Mouse (Mus musculus) MEL (cell line): Measurements from ENCODE around the gene Smg1.

Source experiments
- CHD2 ChIP-seq: IDR thresholded peaks from 2 replicates; pipeline ENCODE4 v1.6.1; 2011; ENCODE audit warnings: low read length, improper control_type of control experiment
- CTCF ChIP-seq, 3 experiments: IDR thresholded peaks in 2 of 3; conservative IDR thresholded peaks in 1 of 3; 2 replicates each; pipeline ENCODE4 v1.5.1; 2011 to 2012; ENCODE audit warnings: low read length in 3 of 3, low read depth in 2 of 3, mild to moderate bottlenecking in 2 of 3, improper control_type of control experiment in 1 of 3, inconsistent platforms in 1 of 3, mixed read lengths in 1 of 3, moderate library complexity in 1 of 3; ENCODE audit not compliant: control insufficient read depth in 1 of 3, insufficient read depth in 1 of 3, poor library complexity in 1 of 3, severe bottlenecking in 1 of 3
- NRF1 ChIP-seq: IDR thresholded peaks from 2 replicates; pipeline ENCODE4 v1.6.1; 2014; ENCODE audit warnings: low read depth, mild to moderate bottlenecking, inconsistent platforms, low read length, improper control_type of control experiment, moderate library complexity; ENCODE audit not compliant: poor library complexity, insufficient read depth, severe bottlenecking
- POLR2A ChIP-seq, 2 experiments: IDR thresholded peaks; 2 replicates each; pipeline ENCODE4 v1.6.1; 2011 to 2012; ENCODE audit warnings: low read length in 2 of 2, mild to moderate bottlenecking in 2 of 2, control low read depth in 1 of 2, improper control_type of control experiment in 1 of 2, low read depth in 1 of 2, moderate library complexity in 1 of 2; ENCODE audit not compliant: control insufficient read depth in 1 of 2, insufficient read depth in 1 of 2, poor library complexity in 1 of 2
- SMC3 ChIP-seq: IDR thresholded peaks from 2 replicates; pipeline ENCODE4 v1.6.1; 2011; ENCODE audit warnings: low read depth, low read length, improper control_type of control experiment
- ZKSCAN1 ChIP-seq: IDR thresholded peaks from 2 replicates; pipeline ENCODE4 v1.6.1; 2012; ENCODE audit warnings: low read depth, mild to moderate bottlenecking, inconsistent platforms, low read length, improper control_type of control experiment, moderate library complexity
- ZNF384 ChIP-seq: IDR thresholded peaks from 2 replicates; pipeline ENCODE4 v1.6.1; 2012; ENCODE audit warnings: low read depth, mild to moderate bottlenecking, inconsistent platforms, low read length, improper control_type of control experiment

GRCm38 (mm10) chr7:118179782-118180181, 63.7 kb downstream of the Smg1 start:
- no peak for TF ChIP-seq ZNF384
- TF ChIP-seq CHD2: no peak
- TF ChIP-seq CTCF (IDR thresholded peaks at IDR 0.05 in 2 of 3, conservative IDR thresholded peaks at IDR 0.05 in 1 of 3; ENCODE audit: control insufficient read depth in 1 of 3, insufficient read depth in 1 of 3, low read depth in 2 of 3, low read length in 3 of 3, poor library complexity in 1 of 3, severe bottlenecking in 1 of 3): no peak
- no peak for TF ChIP-seq SMC3
- no peak for TF ChIP-seq POLR2A (IDR thresholded peaks at IDR 0.05; ENCODE audit: control insufficient read depth in 1 of 2, insufficient read depth in 1 of 2, low read depth in 1 of 2, low read length in 2 of 2, poor library complexity in 1 of 2)
- no peak for TF ChIP-seq NRF1
- no peak for TF ChIP-seq ZKSCAN1
